Mouse (Mus musculus): ENCODE measurements around the gene Plp1.

The Plp1 gene

DNA sequence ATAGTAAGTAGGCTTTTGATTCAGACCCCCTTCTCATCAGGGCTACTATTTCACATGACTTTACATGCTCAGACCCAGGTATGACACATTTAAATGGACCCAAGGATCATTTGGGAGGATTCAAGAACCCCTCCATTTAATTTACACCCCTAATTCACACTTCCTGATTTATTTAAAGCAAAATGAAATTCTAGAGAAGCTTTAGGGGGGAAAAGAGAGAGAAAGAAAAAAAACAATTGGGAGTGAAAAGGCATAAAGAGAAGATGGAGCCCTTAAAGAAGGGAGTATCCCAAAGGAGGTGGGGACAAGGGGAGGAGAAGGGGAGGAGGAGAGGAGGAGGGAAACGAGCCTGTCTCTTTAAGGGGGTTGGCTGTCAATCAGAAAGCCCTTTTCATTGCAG is at the start of gene Plp1:
Gene Plp1, plus strand, starts transcription at position 301 of the 400 bp plus-strand sequence.
- no peak for DNase-seq

DNA sequence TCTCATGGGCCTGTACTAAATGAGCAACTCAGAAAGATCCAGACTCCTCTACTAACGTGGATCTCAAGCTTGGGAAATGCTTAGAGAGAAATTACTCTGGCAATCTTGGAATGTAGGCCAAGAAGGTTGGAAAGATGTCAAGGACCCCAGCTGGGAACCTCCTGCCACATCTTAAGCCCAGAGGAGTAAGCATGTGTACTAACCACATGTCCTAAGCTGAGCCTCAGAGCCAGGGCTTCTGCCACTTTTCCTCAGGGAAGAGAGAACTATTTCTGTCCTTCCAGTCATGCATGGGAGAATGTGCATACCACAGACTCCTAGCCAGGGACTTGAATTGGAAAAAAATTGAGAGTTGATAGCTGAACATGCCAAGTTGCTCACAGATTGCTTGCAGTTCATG is 49.4 kb upstream of the Plp1 start:
- DNase-seq = no peak

DNA sequence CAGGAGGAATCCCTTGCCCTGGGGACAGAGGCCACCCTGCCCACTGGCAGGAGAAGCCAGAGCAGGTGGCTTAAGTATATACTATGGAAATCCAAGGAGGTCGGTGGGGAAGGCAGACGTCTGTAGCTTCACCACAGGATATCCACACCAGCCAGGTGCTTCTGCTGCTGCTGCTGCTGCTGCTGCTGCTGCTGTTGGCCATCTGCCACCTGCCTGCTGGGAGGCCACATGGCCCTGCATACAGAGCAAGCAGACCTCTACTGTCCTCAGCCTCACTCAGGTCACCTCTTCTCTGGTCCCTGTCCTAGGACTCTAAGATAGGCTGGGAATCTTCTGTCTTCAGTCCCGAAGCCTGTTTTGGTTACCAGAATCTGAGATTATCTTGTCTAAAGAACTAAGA is 44.4 kb upstream of the Plp1 start:
- DNase-seq = no peak

DNA sequence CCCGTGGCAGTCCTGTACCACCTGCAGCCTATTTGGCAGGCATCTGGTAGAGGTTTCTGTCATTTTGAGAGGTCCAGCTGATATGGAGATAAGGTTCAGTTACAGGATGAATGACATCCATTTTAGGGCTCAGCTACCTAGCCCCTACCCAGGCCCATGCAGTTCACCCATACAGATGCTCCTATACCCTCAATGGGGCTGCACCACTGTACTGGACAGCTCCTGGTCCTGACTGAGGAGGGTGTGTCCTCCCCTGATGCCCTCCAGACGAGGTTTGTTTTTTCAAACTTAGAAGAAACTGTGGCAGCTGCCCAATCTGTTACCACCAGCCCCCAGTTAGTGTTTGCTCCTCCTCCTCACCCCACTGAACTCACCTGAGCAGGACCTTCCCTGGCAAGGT is 43.2 kb upstream of the Plp1 start:
- no peak for DNase-seq

DNA sequence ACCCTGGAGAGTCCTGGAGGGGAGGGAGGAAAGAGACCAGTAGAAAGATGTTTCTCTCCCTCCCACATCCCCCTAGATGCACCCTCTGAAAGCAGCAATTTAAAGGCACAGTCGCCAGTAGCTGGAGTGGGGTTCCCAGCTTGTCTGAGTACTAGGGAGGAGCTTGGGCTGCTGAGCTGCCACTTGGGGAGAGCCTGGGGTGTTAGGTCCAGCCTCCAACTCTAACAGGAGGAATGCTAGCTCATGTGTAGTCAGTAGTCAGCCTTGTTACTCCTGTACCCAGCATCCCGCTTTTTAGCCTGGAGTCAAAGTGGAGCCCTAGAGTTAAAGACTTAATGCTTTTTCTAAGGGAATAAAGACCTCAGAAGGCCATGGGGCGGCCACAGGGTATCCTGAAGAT is 42.4 kb upstream of the Plp1 start, which contains the start of gene Glra4:
Gene Glra4, minus strand, starts transcription at position 101 of the 400 bp plus-strand sequence.
- DNase-seq = no peak

DNA sequence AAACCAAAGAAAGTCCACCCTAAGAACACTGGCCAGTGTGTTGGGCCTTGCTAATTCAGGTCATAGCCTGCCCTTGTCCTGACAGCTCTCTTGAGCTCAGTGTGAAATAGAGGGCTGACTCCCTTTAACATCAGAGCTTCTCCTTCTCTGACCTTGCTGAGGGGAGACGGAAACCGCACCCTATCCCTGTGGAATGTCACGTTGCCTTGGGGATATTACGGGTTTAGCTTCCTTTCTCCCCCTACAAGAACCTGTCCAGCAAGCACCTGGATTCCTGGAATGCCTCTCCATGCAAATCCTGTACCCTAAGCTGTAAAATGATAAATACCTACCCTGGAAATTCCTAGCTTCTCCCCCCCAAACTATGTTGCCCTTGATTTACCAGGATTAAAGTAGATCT is 33.0 kb upstream of the Plp1 start:
- DNase-seq = no peak

DNA sequence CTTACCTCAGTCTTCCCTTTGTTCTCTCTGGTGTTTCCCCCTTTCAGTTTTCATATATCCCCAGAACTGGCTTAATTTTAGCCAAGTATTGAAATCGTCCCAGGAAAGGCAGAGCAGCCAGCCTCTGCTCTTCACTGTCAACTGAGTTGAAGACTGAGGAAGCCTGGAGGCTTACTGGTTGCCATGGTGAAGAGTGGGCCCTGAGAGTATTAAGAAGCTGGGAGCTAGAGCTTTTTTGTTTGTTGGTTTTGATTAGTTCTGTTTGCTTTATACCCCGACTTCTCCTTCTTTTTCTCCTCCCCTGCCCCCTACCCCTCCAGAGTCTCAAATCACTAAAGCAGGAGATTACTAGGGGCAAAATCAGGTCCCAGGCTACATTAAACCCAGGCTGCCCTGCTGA is 25.2 kb upstream of the Plp1 start:
- no peak for DNase-seq

DNA sequence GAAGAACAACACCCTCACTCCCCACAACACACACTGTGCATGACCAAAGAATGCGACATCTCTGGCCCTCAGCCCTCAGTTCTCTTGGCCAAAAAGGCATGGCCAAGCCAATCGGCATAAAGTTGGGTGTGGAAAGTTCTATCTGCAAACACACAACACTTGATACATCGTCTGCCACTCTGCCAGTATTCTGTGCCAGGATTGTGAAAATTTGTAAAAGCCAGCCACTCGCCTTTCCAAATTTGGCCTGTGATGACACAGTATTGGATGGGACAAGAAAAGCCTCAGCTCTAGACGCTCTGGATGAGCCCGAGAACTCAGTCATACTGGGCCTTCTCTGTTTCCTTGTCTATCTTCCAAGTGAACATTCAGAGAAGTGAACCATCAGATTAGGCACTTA is 2.7 kb upstream of the Plp1 start:
- DNase-seq = no peak

DNA sequence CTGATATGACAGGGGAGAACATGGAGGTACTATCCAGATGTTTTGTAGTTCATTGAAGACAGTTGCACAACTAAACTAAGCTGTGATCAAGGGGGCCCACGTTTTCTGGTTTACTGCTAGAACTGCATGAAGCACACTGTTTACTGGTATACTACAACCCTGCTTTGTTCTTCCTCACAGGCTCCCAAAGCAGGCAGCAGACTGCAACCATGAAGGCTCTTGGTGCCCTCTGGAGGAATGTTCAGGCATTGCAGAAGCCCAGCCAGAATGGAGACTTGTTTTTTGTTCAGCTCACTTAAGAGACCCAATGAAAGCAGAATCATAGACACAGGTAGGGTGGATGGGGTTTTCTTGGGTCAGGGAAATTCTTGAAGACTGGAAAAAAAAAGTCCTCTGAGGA is 2.2 kb upstream of the Plp1 start:
- peak; percentile 73 for DNase-seq

DNA sequence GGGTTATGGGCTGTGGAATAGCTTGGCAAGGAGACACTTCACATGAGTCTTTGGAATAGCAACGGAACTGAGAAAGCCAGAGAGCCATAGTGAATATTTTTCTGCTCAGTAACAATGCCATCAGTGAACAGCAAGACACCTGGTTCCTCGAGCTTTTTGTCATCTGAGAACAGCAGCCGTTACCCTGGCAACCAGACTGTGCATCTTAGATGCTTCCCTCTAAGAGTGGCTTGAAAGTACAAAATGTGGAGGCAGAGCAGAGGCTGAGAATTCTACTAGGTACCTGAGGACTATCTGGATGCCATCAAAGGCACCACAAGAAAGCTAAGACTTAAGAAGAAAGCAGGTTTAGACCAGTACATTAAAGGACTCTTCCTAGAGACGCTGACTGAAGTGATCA is 2.5 kb downstream of the Plp1 start:
- no peak for DNase-seq

DNA sequence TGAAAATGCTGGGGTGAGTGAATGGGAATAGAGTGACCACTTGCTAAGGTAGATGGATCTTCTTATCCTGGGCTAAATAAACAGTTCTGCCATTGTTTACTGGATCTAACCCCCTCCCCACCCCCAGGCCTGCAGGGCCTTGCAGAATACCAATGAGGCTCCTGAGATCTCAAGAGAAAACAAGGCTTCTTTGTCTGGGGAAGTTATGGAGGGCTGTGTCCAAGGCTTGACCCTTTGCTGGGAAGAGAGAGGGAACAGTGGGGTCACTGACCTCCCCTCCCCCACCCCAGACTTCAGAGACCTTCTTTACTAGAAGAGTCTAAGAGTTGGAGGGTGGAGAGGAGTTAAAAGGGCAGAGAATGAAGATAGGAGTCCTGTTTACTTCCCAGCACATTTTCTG is 6.1 kb downstream of the Plp1 start:
- no peak for DNase-seq

DNA sequence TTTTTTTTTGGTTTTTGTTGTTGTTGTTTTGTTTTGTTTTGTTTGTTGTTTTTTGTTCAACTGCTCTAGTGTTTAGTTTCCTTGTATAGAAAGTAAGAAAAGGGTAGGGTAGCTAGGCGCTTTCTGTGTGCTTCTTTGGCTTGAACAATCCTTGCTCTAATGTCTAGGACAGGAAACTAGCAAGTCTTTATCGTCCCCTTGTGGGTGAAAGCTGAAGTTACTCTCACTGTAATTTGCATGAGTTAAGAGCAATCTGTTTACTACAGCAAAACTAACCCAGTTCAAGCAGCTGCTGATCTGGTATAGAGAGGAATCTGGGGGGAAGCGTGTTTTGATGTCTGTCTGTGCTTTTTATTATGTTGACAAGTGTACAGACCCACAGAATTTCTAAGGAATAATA is 27.8 kb downstream of the Plp1 start:
- DNase-seq = no peak

DNA sequence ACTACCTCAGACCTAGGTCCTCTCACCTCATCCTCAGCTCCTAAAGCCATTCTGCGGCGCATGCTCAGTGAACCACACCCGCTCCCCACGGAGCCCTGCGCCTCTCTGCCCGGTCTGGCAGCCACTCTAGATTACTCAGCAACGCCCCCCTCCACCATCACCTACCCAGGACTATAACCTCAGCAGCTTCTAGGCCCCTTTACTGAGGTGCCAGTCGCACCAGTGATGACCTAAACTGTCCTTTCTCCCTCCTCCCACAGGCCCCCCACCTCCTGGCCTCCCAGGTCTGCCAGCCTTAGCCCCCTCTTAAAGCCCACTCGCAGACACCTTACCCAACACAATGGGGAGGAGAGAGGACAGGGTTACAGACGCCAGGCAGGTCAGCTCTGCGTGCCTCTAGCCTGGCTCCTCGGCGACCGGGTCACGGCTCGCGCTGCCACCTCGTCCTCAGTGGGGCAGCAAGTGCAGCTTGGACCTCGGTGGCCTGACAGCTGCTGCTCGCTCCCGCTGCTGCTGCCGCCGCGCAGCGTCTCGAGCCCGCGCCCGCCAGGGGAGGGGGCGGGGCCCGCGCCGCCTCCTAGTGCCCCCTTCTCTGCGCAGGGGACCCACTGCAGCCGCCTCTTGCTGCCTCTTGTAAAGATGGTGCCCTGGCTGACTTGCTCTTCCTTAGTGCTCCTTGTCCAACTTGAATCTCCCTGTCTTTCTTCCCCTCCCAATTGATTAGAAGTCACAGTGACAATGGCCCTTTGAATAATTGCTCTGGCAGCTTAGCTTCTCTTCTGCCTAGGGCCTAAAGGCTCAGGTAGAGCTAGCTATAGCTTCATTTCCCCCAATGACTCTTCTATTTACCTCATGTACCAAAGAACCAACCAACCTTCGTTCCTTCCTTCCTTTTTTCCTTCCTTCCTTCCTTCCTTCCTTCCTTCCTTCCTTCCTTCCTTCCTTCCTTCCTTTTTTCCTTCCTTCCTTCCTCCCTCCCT is 45.9 kb downstream of the Plp1 start, which contains the start of gene Rab9b:
Gene Rab9b, minus strand, starts transcription at position 695 of the 980 bp plus-strand sequence.
- peak; percentile 43 for DNase-seq

Measured in right cerebral cortex, postnatal 14 days (tissue).